Mouse (Mus musculus) embryo, embryonic 11.5 days (tissue): ENCODE data around the gene Tmem37.

ENCODE experiments used
- DNase-seq: peaks from one replicate; pipeline ENCODE4 v3.0.0-alpha.2; 2012; ENCODE audit warnings: low read depth, low spot score

The Tmem37 gene

DNA sequence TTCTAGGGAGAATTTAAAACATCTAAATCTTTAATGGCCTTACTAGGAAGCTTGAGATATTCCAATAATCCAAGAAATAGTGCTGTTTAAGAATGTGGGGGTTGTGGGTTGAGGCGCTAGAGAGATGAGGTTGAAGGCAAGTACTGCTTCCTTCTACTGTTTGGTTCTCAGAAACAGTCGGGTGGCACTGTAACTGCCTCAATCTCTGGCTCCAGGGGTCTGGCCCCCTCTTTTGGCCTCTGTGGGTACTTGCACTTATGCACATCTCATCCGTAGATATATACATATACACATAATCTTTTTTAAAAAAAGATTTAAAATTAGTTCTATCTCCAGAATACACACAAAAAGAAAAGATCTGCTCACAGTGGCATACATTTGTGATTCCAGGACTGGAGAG lies 55.0 kb downstream of the Tmem37 start:
- no peak for DNase-seq
